Mouse (Mus musculus): ENCODE results near the gene Wdr54.
A peak's percentile ranks its signal among the peaks of the same experiment; 100 is the strongest.

DNA sequence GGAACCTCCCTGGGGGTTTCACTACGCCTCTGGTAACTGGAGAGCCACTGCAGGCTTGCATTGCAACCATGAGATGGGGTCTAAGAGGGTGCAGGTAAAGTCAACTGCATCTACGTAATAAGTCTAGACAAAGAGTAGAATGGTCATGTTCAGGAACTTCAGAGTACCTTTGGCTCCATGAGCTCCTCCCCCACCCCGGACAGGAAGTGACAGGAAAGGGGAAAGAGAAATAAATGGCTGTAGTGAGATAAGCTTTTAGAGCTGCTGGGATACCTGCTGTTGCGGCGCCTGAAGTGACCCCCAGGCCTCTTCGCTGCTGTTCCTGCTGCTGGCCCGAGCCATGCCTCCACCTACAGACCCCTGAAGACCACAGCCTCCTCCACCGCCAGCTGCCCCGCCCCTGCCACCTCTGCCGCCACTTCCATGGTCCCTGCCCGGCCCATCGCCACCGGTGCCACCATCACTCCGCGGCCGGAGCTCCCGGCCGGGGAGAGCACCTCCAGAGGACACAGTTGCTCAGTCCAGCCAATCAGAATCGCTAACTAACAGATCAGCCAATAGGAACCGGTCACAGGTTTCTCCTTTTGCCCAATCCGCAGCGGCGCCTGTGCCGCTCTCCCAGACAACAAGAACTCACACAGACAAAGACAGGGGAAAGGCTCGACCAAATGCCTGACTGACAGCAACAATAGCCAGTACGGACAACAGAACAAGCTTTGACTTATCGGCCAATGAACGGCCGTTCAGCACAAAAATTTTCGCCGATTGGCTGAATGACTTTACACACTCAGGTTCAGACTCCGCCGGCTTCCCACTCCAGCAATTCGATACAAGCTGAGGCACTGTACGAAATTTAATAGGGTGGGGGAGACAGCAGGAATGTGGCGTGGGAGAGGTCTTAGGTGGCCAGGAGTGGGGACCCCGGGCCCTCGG is 35.0 kb downstream of the Wdr54 start, which contains the start of gene Wbp1:
- no peak for TF ChIP-seq CTCF (IDR thresholded peaks at IDR 0.05; ENCODE audit: extremely low read depth, insufficient read depth, insufficient read length, insufficient replicate concordance)
- peak; percentile 64 for TF ChIP-seq POLR2A (IDR thresholded peaks at IDR 0.05; ENCODE audit: low read depth, low read length)

Data from spleen, adult 2 months (tissue).